Comparison of ENCODE assay signal across 8 mouse cellular contexts in genomic region chr15:83500352-83500751, GRCm38 (mm10). TPM values are rescaled to one million over a fixed set of nuclear protein-coding genes. Genes with fewer than 3 reads are reported as not detected.
DNase-seq lines count a peak whose midpoint lies in the region; ATAC-seq lines count a peak whose summit lies in the region.

No protein-coding gene starts in this region.

- no peak overlapping the region for H3K9ac ChIP-seq in heart, embryonic 11.5 days (ENCODE audit: low read depth, low read length)

- no peak overlapping the region for H3K4me3 ChIP-seq in heart, embryonic 11.5 days (ENCODE audit: low read depth, low read length)

- H3K4me2 ChIP-seq in heart, embryonic 11.5 days = no peak overlapping the region

- no peaks in the 10 kb centered on the region for H3K9me3 ChIP-seq in heart, embryonic 11.5 days (replicated peaks; ENCODE audit: control insufficient read depth, low read length)

- no peak for ATAC-seq in heart, embryonic 11.5 days (replicated peaks; ENCODE audit: insufficient number of reproducible peaks, low FRiP score, low TSS enrichment)
- 0 out of 2 replicates have a peak, but pooled peaks have one; percentile 18 for ATAC-seq in megakaryocyte-erythroid progenitor cell, adult 5-6 weeks (replicated peaks; ENCODE audit: low FRiP score, low TSS enrichment, poor library complexity, severe bottlenecking)

- WGBS in heart, embryonic 11.5 days (ENCODE audit: insufficient replicate concordance) = 48% methylated on average over 3 of the region's 3 CpGs

- H3K27me3 ChIP-seq in heart, embryonic 11.5 days (ENCODE audit: control insufficient read depth, insufficient read depth, low read length) = no peaks in the 10 kb centered on the region

- peaks cover 20% of the 10 kb centered on the region for H3K36me3 ChIP-seq in heart, embryonic 11.5 days (ENCODE audit: control insufficient read depth, insufficient read depth, low read length)

- no peaks in the 10 kb centered on the region for H3K4me1 ChIP-seq in heart, embryonic 11.5 days (ENCODE audit: control insufficient read depth, insufficient read depth, low read length)

- peak; percentile 39 to 55 for DNase-seq in heart, postnatal 14 days
- DNase-seq in CD4-positive, CD25-positive, alpha-beta regulatory T cell, adult 2 months (ENCODE audit: low read depth, low spot score) = peak; percentile 74
- DNase-seq in c-Kit-negative CD71-positive TER-119-positive erythroid progenitor cells, embryonic 14.5 days (ENCODE audit: low read depth, low spot score) = peak; percentile 52
- DNase-seq in gastrocnemius, adult 8-10 months (ENCODE audit: low spot score in 2 of 2) = no peak
- no peak for DNase-seq in ovary, postnatal 14 days (ENCODE audit: low spot score)
- DNase-seq in gastrocnemius, postnatal 25 days = no peak

- no peak overlapping the region for H3K27ac ChIP-seq in heart, embryonic 11.5 days (ENCODE audit: low read depth, low read length)

- intact Hi-C loops in heart, postnatal 14 days (cut with DNase I) = no loop called here

RNA-seq across cellular contexts. Expression of gene Ttll1, which starts 10.3 kb away (rescaled TPM):
- total RNA-seq in heart, postnatal 14 days (2021) = 10 to 100 TPM; 43.0 to 43.6 TPM
- polyA plus RNA-seq in heart, embryonic 11.5 days (2014; fragmentation: Nextera tagmentation; extraction: Ambion mirVana) = 18.7 and 20.4 TPM in 2 replicates
- 9.5 and 18.0 TPM in 2 replicates for total RNA-seq in megakaryocyte-erythroid progenitor cell, adult 5-6 weeks (2014; fragmentation: Nextera tagmentation)
- 9.2 and 9.5 TPM in 2 replicates for total RNA-seq in megakaryocyte-erythroid progenitor cell, adult 5-6 weeks (2017)
- total RNA-seq in gastrocnemius, adult 8-10 months (2022) = 1 to 10 TPM; 2.7 to 4.2 (median 3.5) TPM
- 1 to 10 TPM; 2.2 to 6.3 TPM for total RNA-seq in gastrocnemius, postnatal 25 days (2021)

RNA-seq across cellular contexts. Expression of gene Bik, which starts 26.3 kb away (rescaled TPM):
- total RNA-seq in heart, postnatal 14 days (2021) = 10 to 100 TPM; 11.2 to 12.9 TPM
- 31.5 and 33.0 TPM in 2 replicates for polyA plus RNA-seq in heart, embryonic 11.5 days (2014; fragmentation: Nextera tagmentation; extraction: Ambion mirVana)
- 0.37 and 1.7 TPM in 2 replicates for total RNA-seq in megakaryocyte-erythroid progenitor cell, adult 5-6 weeks (2014; fragmentation: Nextera tagmentation)
- total RNA-seq in megakaryocyte-erythroid progenitor cell, adult 5-6 weeks (2017) = not detected in 2 replicates
- total RNA-seq in gastrocnemius, adult 8-10 months (2022) = 1 to 10 TPM; 1.1 to 2.5 (median 2.1) TPM
- total RNA-seq in gastrocnemius, postnatal 25 days (2021) = 1 to 10 TPM in 1 of 2 experiments, under 1 TPM in 1; 0.59 to 1.3 TPM

RNA-seq across cellular contexts. Expression of gene Pacsin2, which starts 35.9 kb away (rescaled TPM):
- total RNA-seq in heart, postnatal 14 days (2021) = 100 to 1,000 TPM; 156 to 165 TPM
- 55.0 and 60.0 TPM in 2 replicates for polyA plus RNA-seq in heart, embryonic 11.5 days (2014; fragmentation: Nextera tagmentation; extraction: Ambion mirVana)
- total RNA-seq in megakaryocyte-erythroid progenitor cell, adult 5-6 weeks (2014; fragmentation: Nextera tagmentation) = 86.5 and 107 TPM in 2 replicates
- 123 and 138 TPM in 2 replicates for total RNA-seq in megakaryocyte-erythroid progenitor cell, adult 5-6 weeks (2017)
- 10 to 100 TPM; 45.3 to 58.5 (median 48.2) TPM for total RNA-seq in gastrocnemius, adult 8-10 months (2022)
- total RNA-seq in gastrocnemius, postnatal 25 days (2021) = 10 to 100 TPM; 51.6 to 53.8 TPM

Comparison
In these comparisons a context has a peak if more than half of its experiments do, and no peak if none do; other contexts are left out.
1. DNase-seq: peak in heart, postnatal 14 days (2 of 2), CD4-positive, CD25-positive, alpha-beta regulatory T cell, adult 2 months (single experiment) and c-Kit-negative CD71-positive TER-119-positive erythroid progenitor cells, embryonic 14.5 days (single experiment); none in gastrocnemius, adult 8-10 months (0 of 2), ovary, postnatal 14 days (single experiment) and gastrocnemius, postnatal 25 days (single experiment).